15 mouse cellular contexts compared by ENCODE assay signal in the genomic region with DNA sequence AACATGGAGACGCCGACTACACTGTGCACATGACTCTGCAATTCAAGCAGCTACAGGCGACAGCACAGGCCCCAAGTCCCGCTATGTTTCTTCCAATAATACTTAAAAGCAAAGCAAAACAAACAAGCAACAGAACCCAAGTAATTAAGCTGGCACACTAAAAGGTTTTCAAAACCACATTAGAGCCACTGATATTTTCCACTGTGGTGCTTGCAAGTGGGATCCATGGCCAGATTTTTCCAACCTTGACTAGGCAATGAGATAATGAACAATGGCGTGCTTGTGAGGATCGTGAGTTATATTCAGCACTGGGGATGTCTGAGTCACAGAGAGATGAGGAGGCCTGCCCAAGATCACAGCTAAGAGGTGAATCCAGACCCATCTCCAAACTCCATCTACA.
"Had no signal": no experiment of that assay in that cellular context is flagged by ENCODE, and none has a peak within 500 bp of the region (broad histone marks: within the 10 kb centered on the region; RNA-seq: fewer than 3 reads in every experiment).

No protein-coding gene starts in this region.

- H3K4me2 ChIP-seq: kidney, embryonic 15.5 days; limb, embryonic 13.5 days; liver, embryonic 12.5 days; liver, embryonic 15.5 days; lung, embryonic 15.5 days; midbrain, embryonic 11.5 days; neural tube, embryonic 12.5 days had no signal

- H3K4me1 ChIP-seq: liver, embryonic 12.5 days; liver, embryonic 15.5 days; lung, embryonic 15.5 days had no signal

- DNase-seq: layer of hippocampus, adult 9-11 months; liver; lung, adult 18-20 months; lung, postnatal 10 days; midbrain, embryonic 14.5 days had no signal

- H3K27me3 ChIP-seq: kidney, embryonic 15.5 days; limb, embryonic 13.5 days; neural tube, embryonic 12.5 days had no signal

- H3K27ac ChIP-seq: kidney, embryonic 15.5 days; layer of hippocampus, adult 2 months; limb, embryonic 10.5 days; limb, embryonic 13.5 days; liver, embryonic 12.5 days; liver, embryonic 15.5 days; lung, embryonic 15.5 days; neural tube, embryonic 12.5 days; stomach, postnatal 0 days had no signal

- H3K4me3 ChIP-seq: kidney, embryonic 15.5 days; layer of hippocampus, adult 2 months; limb, embryonic 10.5 days; limb, embryonic 13.5 days; liver, embryonic 12.5 days; liver, embryonic 15.5 days; lung, embryonic 15.5 days; neural tube, embryonic 12.5 days had no signal

- H3K9ac ChIP-seq: kidney, embryonic 15.5 days; limb, embryonic 13.5 days; liver, embryonic 12.5 days; liver, embryonic 15.5 days; lung, embryonic 15.5 days; neural tube, embryonic 12.5 days had no signal

- H3K36me3 ChIP-seq: kidney, embryonic 15.5 days; limb, embryonic 13.5 days; liver, embryonic 12.5 days; liver, embryonic 15.5 days; lung, embryonic 15.5 days; neural tube, embryonic 12.5 days had no signal

- ATAC-seq: liver, embryonic 12.5 days had no signal

- H3K9me3 ChIP-seq: kidney, embryonic 15.5 days; limb, embryonic 10.5 days; limb, embryonic 13.5 days; liver, embryonic 12.5 days; liver, embryonic 15.5 days; lung, embryonic 15.5 days; neural tube, embryonic 12.5 days had no signal
